Mouse (Mus musculus) lung, adult 2 months (tissue): Measurements from ENCODE around the gene Cfap161.

Experiments used
- CTCF ChIP-seq: fragments of 200-500 bp; IDR thresholded peaks from 2 replicates; pipeline ENCODE4 v1.5.1; 2011; ENCODE audit warnings: mild to moderate bottlenecking, low read length, control low read depth; ENCODE audit not compliant: insufficient read depth
- POLR2A ChIP-seq: fragments of 200-500 bp; IDR thresholded peaks from 2 replicates; pipeline ENCODE4 v1.6.1; 2011; ENCODE audit warnings: low read depth, mild to moderate bottlenecking, control low read depth, low read length, borderline replicate concordance; ENCODE audit errors: extremely low read depth

- TF ChIP-seq POLR2A (no peak), CTCF (no peak)
Observed at GRCm38 (mm10) chr7:83735108-83735781, 59.4 kb downstream of the Cfap161 start.
